Mouse (Mus musculus): ENCODE data around the gene Syk.

Syk gene

GRCm38 (mm10) chr13:52569194-52569769, 13.7 kb upstream of the Syk start:
- no peak for DNase-seq (ENCODE audit: low spot score)

GRCm38 (mm10) chr13:52570276-52570675, 12.7 kb upstream of the Syk start:
- no peak for DNase-seq (ENCODE audit: low spot score)

GRCm38 (mm10) chr13:52571591-52572384, 11.2 kb upstream of the Syk start:
- no peak for DNase-seq (ENCODE audit: low spot score)

GRCm38 (mm10) chr13:52572451-52573446, 10.2 kb upstream of the Syk start:
- no peak for DNase-seq (ENCODE audit: low spot score)

- DNase-seq (ENCODE audit: low spot score) = no peak
Measured at GRCm38 (mm10) chr13:52574311-52574710, 8.7 kb upstream of the Syk start.

GRCm38 (mm10) chr13:52575483-52575882, 7.5 kb upstream of the Syk start:
- no peak for DNase-seq (ENCODE audit: low spot score)

GRCm38 (mm10) chr13:52576021-52576614, 6.9 kb upstream of the Syk start:
- DNase-seq (ENCODE audit: low spot score) = no peak

- no peak for DNase-seq (ENCODE audit: low spot score)
Measured at GRCm38 (mm10) chr13:52576841-52577240, 6.1 kb upstream of the Syk start.

GRCm38 (mm10) chr13:52577326-52577920, 5.5 kb upstream of the Syk start:
- no peak for DNase-seq (ENCODE audit: low spot score)

GRCm38 (mm10) chr13:52577939-52578338, 5.0 kb upstream of the Syk start:
- DNase-seq (ENCODE audit: low spot score) = no peak

- DNase-seq (ENCODE audit: low spot score) = no peak
Measured at GRCm38 (mm10) chr13:52578776-52579175, 4.2 kb upstream of the Syk start.

GRCm38 (mm10) chr13:52582506-52582877, 481 bp upstream of the Syk start:
- no peak for DNase-seq (ENCODE audit: low spot score)

- no peak for DNase-seq (ENCODE audit: low spot score)
Measured at GRCm38 (mm10) chr13:52583943-52584562, 1.1 kb downstream of the Syk start.

GRCm38 (mm10) chr13:52584654-52585455, 1.9 kb downstream of the Syk start:
- no peak for DNase-seq (ENCODE audit: low spot score)

- no peak for DNase-seq (ENCODE audit: low spot score)
Measured at GRCm38 (mm10) chr13:52587761-52588160, 4.8 kb downstream of the Syk start.

GRCm38 (mm10) chr13:52589043-52589442, 6.1 kb downstream of the Syk start:
- DNase-seq (ENCODE audit: low spot score) = no peak

GRCm38 (mm10) chr13:52591831-52592230, 8.9 kb downstream of the Syk start:
- DNase-seq (ENCODE audit: low spot score) = no peak

GRCm38 (mm10) chr13:52596692-52597091, 13.7 kb downstream of the Syk start:
- DNase-seq (ENCODE audit: low spot score) = no peak

- DNase-seq (ENCODE audit: low spot score) = no peak
Measured at GRCm38 (mm10) chr13:52597092-52597678, 14.2 kb downstream of the Syk start.

GRCm38 (mm10) chr13:52598233-52598632, 15.3 kb downstream of the Syk start:
- DNase-seq (ENCODE audit: low spot score) = no peak

All from testis, postnatal 14 days (tissue).